Mouse (Mus musculus): ENCODE measurements around the gene Cc2d1b. TPM values are rescaled to one million over a fixed set of nuclear protein-coding genes. Genes with fewer than 3 reads are reported as not detected.

The Cc2d1b gene
- polyA plus RNA-seq, 1 experiment = 47.8 TPM

GRCm38 (mm10) chr4:108595785-108596184, 24.0 kb upstream of the Cc2d1b start:
- no peaks in the 10 kb centered on the region for H3K27me3 ChIP-seq (ENCODE audit: control insufficient read depth, insufficient read depth, low read length, poor library complexity, severe bottlenecking)
- H3K36me3 ChIP-seq (ENCODE audit: control insufficient read depth, insufficient read depth, low read length, poor library complexity, severe bottlenecking) = peaks cover 78% of the 10 kb centered on the region
- no peaks in the 10 kb centered on the region for H3K4me1 ChIP-seq (ENCODE audit: control insufficient read depth, insufficient read depth, low read length)
- H3K9me3 ChIP-seq (replicated peaks; ENCODE audit: control insufficient read depth, insufficient read depth, low read length, poor library complexity, severe bottlenecking) = no peaks in the 10 kb centered on the region
- H3K9ac ChIP-seq (ENCODE audit: low read depth, poor library complexity, severe bottlenecking) = no peak overlapping the region
- no peak overlapping the region for H3K27ac ChIP-seq (ENCODE audit: insufficient read depth, low read length)
- H3K4me3 ChIP-seq (ENCODE audit: low read depth, low read length) = no peak overlapping the region
- no peak for TF ChIP-seq EP300 (IDR thresholded peaks at IDR 0.05; ENCODE audit: insufficient read depth, low read depth, low read length)
- no peak for TF ChIP-seq CTCF (IDR thresholded peaks at IDR 0.05; ENCODE audit: low read depth, low read length)
- TF ChIP-seq POLR2A (IDR thresholded peaks at IDR 0.05; ENCODE audit: insufficient read depth, low read length) = no peak

GRCm38 (mm10) chr4:108598306-108598705, 21.4 kb upstream of the Cc2d1b start:
- Histone ChIP-seq H3K36me3 (ENCODE audit: control insufficient read depth, insufficient read depth, low read length, poor library complexity, severe bottlenecking) (peaks cover 81% of the 10 kb centered on the region), H3K9me3 (replicated peaks; ENCODE audit: control insufficient read depth, insufficient read depth, low read length, poor library complexity, severe bottlenecking) (peaks cover 6% of the 10 kb centered on the region), H3K9ac (ENCODE audit: low read depth, poor library complexity, severe bottlenecking) (no peak overlapping the region), H3K27me3 (ENCODE audit: control insufficient read depth, insufficient read depth, low read length, poor library complexity, severe bottlenecking) (no peaks in the 10 kb centered on the region), H3K4me1 (ENCODE audit: control insufficient read depth, insufficient read depth, low read length) (no peaks in the 10 kb centered on the region), H3K27ac (ENCODE audit: insufficient read depth, low read length) (no peak overlapping the region), H3K4me3 (ENCODE audit: low read depth, low read length) (no peak overlapping the region)
- TF ChIP-seq CTCF (IDR thresholded peaks at IDR 0.05; ENCODE audit: low read depth, low read length) = no peak
- TF ChIP-seq EP300 (IDR thresholded peaks at IDR 0.05; ENCODE audit: insufficient read depth, low read depth, low read length) = no peak
- no peak for TF ChIP-seq POLR2A (IDR thresholded peaks at IDR 0.05; ENCODE audit: insufficient read depth, low read length)

- no peak overlapping the region for H3K9ac ChIP-seq (ENCODE audit: low read depth, poor library complexity, severe bottlenecking)
- TF ChIP-seq POLR2A (IDR thresholded peaks at IDR 0.05; ENCODE audit: insufficient read depth, low read length) (no peak), CTCF (IDR thresholded peaks at IDR 0.05; ENCODE audit: low read depth, low read length) (no peak), EP300 (IDR thresholded peaks at IDR 0.05; ENCODE audit: insufficient read depth, low read depth, low read length) (no peak)
- no peak overlapping the region for H3K27ac ChIP-seq (ENCODE audit: insufficient read depth, low read length)
- H3K4me1 ChIP-seq (ENCODE audit: control insufficient read depth, insufficient read depth, low read length) = no peaks in the 10 kb centered on the region
- H3K4me3 ChIP-seq (ENCODE audit: low read depth, low read length) = no peak overlapping the region
- peaks cover 13% of the 10 kb centered on the region for H3K9me3 ChIP-seq (replicated peaks; ENCODE audit: control insufficient read depth, insufficient read depth, low read length, poor library complexity, severe bottlenecking)
- no peaks in the 10 kb centered on the region for H3K27me3 ChIP-seq (ENCODE audit: control insufficient read depth, insufficient read depth, low read length, poor library complexity, severe bottlenecking)
- H3K36me3 ChIP-seq (ENCODE audit: control insufficient read depth, insufficient read depth, low read length, poor library complexity, severe bottlenecking) = peaks cover 83% of the 10 kb centered on the region
Observed at GRCm38 (mm10) chr4:108601870-108602269, 17.9 kb upstream of the Cc2d1b start.

- Histone ChIP-seq H3K4me1 (ENCODE audit: control insufficient read depth, insufficient read depth, low read length) (no peaks in the 10 kb centered on the region), H3K9me3 (replicated peaks; ENCODE audit: control insufficient read depth, insufficient read depth, low read length, poor library complexity, severe bottlenecking) (peaks cover 13% of the 10 kb centered on the region), H3K9ac (ENCODE audit: low read depth, poor library complexity, severe bottlenecking) (no peak overlapping the region), H3K27ac (ENCODE audit: insufficient read depth, low read length) (no peak overlapping the region), H3K4me3 (ENCODE audit: low read depth, low read length) (no peak overlapping the region), H3K27me3 (ENCODE audit: control insufficient read depth, insufficient read depth, low read length, poor library complexity, severe bottlenecking) (no peaks in the 10 kb centered on the region), H3K36me3 (ENCODE audit: control insufficient read depth, insufficient read depth, low read length, poor library complexity, severe bottlenecking) (peaks cover 75% of the 10 kb centered on the region)
- no peak for TF ChIP-seq EP300 (IDR thresholded peaks at IDR 0.05; ENCODE audit: insufficient read depth, low read depth, low read length)
- no peak for TF ChIP-seq CTCF (IDR thresholded peaks at IDR 0.05; ENCODE audit: low read depth, low read length)
- TF ChIP-seq POLR2A (IDR thresholded peaks at IDR 0.05; ENCODE audit: insufficient read depth, low read length) = no peak
Observed at GRCm38 (mm10) chr4:108608651-108609050, 11.1 kb upstream of the Cc2d1b start.

- peaks cover 70% of the 10 kb centered on the region for H3K36me3 ChIP-seq (ENCODE audit: control insufficient read depth, insufficient read depth, low read length, poor library complexity, severe bottlenecking)
- H3K9ac ChIP-seq (ENCODE audit: low read depth, poor library complexity, severe bottlenecking) = no peak overlapping the region
- H3K9me3 ChIP-seq (replicated peaks; ENCODE audit: control insufficient read depth, insufficient read depth, low read length, poor library complexity, severe bottlenecking) = peaks cover 13% of the 10 kb centered on the region
- H3K4me3 ChIP-seq (ENCODE audit: low read depth, low read length) = no peak overlapping the region
- no peaks in the 10 kb centered on the region for H3K4me1 ChIP-seq (ENCODE audit: control insufficient read depth, insufficient read depth, low read length)
- H3K27me3 ChIP-seq (ENCODE audit: control insufficient read depth, insufficient read depth, low read length, poor library complexity, severe bottlenecking) = no peaks in the 10 kb centered on the region
- TF ChIP-seq CTCF (IDR thresholded peaks at IDR 0.05; ENCODE audit: low read depth, low read length) (no peak), EP300 (IDR thresholded peaks at IDR 0.05; ENCODE audit: insufficient read depth, low read depth, low read length) (no peak), POLR2A (IDR thresholded peaks at IDR 0.05; ENCODE audit: insufficient read depth, low read length) (no peak)
- H3K27ac ChIP-seq (ENCODE audit: insufficient read depth, low read length) = no peak overlapping the region
Observed at GRCm38 (mm10) chr4:108610935-108611334, 8.8 kb upstream of the Cc2d1b start.

- H3K4me1 ChIP-seq (ENCODE audit: control insufficient read depth, insufficient read depth, low read length) = no peaks in the 10 kb centered on the region
- H3K4me3 ChIP-seq (ENCODE audit: low read depth, low read length) = peak overlapping the region; percentile 83
- no peak for TF ChIP-seq POLR2A (IDR thresholded peaks at IDR 0.05; ENCODE audit: insufficient read depth, low read length)
- TF ChIP-seq CTCF (IDR thresholded peaks at IDR 0.05; ENCODE audit: low read depth, low read length) = no peak
- no peak for TF ChIP-seq EP300 (IDR thresholded peaks at IDR 0.05; ENCODE audit: insufficient read depth, low read depth, low read length)
- H3K27ac ChIP-seq (ENCODE audit: insufficient read depth, low read length) = peak overlapping the region; percentile 84
- peak overlapping the region; percentile 69 for H3K9ac ChIP-seq (ENCODE audit: low read depth, poor library complexity, severe bottlenecking)
- no peaks in the 10 kb centered on the region for H3K9me3 ChIP-seq (replicated peaks; ENCODE audit: control insufficient read depth, insufficient read depth, low read length, poor library complexity, severe bottlenecking)
- peaks cover 15% of the 10 kb centered on the region; the same call in 1 of the 2 replicates for H3K36me3 ChIP-seq (ENCODE audit: control insufficient read depth, insufficient read depth, low read length, poor library complexity, severe bottlenecking)
- H3K27me3 ChIP-seq (ENCODE audit: control insufficient read depth, insufficient read depth, low read length, poor library complexity, severe bottlenecking) = no peaks in the 10 kb centered on the region
Observed at GRCm38 (mm10) chr4:108618586-108618985, 1.2 kb upstream of the Cc2d1b start.

Data from ES-Bruce4 (cell line).